Mouse (Mus musculus) cerebellum, postnatal 4 days (tissue): ENCODE measurements around the gene Stoml3.

Source experiments
- DNase-seq, 2 experiments: peaks; one replicate each; pipeline ENCODE4 v3.0.0; 2022; ENCODE audit warnings: low spot score in 2 of 2, mixed read lengths in 1 of 2

The Stoml3 gene

DNA sequence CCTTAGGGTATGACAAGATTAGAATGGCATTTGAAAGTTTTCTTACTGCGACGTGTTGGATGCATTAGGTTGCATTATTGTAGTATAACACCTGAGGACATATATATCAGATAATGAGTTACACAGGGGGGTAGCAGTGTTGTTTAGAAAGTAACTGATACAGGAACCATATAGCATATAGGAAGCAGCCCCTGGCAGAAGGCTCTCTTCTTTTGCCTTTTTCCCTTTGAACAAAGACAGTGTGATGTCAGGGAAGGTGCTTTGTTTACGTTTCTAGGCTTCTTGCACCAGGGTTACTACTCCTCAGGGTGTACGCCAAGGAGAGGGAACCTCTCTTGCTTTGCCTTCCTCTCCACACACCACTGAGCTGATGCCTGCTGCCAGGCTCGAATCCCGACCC, at the start of gene Stoml3:
Stoml3 (plus strand) TSS at position 301 of the 400 bp plus-strand sequence.
- no peak for DNase-seq

DNA sequence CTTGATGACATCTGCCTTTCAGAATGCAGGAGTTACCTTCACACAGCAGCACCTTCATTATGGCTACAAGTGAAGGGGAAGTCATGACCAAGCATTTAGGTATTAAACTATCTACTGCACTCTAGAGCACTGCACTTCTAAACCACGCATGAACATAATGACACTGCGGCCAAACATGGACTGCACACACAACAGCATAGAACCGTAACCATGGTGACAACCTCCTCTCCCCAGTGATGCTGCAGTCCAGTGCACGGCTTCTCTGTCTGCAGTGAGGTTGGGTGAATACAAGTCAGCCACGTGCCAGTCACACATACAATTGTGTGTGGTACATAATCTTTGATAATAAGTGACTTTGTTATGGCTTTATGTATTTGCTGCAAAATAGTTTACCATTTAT, 42.9 kb upstream of the Stoml3 start:
- no peak for DNase-seq

DNA sequence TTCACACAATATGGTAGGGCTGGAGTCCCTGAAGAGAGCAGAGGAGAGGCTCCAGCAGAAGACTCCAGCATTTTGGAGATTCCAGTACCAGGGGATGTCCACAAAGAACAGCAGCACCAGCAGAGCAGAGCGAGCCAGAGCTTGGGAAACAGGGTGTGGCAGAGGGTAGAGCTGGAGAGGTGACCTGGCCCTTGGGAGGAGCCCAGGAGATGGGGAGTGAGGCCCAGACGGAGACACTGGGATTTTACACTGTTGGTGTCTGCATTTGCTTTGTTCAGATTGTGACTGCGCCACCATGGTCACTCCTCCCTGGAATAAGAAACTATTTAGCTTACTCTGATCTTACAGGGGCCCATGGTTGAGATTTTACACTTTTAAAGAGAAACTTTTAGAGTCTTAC, 41.7 kb upstream of the Stoml3 start:
- DNase-seq = no peak

DNA sequence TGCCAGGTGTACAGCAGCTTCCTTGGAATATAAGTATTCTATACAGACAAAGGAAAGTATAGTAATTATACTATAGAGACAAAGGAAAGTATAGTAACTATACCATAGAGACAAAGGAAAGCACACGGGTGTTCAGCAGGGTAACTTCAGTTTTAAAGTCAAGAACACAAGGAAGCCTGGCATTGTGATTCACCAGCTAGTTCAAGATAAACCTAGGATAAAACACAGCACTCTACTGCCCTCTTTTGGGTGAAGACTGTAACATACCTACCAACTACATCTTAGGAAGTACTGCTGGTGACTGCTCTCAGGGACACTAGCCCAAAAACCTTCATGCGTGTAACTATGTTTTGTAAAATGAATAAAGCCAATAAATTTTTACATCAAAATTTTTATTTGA, 40.2 kb upstream of the Stoml3 start:
- peak in 1 of 2 experiments; percentile 27 for DNase-seq

DNA sequence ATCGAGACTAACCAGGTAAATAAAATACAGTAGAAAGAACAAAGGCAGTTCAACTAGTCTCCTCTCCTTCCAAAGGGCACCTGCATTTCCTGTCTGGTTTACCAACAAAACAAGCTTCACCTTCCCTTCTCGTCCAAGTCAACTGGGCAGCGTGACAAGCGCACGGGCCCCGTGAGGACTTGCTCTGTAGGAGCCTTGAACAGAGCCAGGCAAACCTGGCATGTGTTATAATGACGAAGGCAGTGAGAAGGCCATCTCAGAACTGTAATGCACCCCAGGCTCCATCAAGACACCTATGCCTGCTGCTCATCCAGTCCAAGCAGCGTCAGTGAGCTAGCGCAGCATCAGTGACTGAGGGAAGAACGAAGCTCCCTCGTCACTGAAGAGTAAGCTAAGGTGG, 37.8 kb upstream of the Stoml3 start:
- DNase-seq = no peak

DNA sequence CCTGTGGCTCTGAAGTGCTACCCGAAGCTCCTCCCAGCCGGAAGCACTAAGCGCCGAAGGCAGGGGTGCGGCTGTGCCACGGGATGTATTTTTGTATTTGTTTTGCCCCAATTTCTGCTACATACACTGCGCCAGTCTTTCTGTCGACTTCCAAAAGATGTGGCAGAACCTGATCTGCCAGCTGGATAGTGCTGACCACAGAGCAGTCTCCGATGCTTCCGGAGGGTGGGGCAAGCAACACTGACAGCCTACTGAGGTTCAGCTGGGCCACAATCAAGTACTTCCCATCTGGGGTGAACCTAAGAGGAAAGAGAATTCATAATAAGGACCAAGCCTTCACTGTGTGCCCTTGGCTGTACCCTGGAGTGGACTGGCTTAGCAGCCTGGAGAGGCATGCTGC, 36.1 kb upstream of the Stoml3 start:
- DNase-seq = no peak

DNA sequence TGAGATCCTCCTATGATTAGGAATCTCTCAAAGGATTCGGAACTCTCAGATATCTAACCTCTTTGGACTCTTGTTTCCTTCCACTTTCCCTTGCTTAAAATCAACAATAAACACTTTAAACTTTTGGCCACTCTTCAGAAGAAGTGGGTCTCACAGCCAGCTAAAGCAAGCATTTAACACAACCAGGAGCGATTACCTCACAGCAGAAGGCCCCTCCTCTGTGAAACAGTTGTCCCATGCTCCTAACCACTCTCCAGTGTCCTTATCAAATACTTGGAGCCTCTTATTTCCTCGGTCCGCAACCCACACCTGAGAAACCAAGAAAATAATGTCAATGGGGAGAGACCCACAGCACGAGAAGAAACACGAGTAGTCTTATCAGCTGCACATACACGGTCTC, 35.1 kb upstream of the Stoml3 start:
- no peak for DNase-seq

DNA sequence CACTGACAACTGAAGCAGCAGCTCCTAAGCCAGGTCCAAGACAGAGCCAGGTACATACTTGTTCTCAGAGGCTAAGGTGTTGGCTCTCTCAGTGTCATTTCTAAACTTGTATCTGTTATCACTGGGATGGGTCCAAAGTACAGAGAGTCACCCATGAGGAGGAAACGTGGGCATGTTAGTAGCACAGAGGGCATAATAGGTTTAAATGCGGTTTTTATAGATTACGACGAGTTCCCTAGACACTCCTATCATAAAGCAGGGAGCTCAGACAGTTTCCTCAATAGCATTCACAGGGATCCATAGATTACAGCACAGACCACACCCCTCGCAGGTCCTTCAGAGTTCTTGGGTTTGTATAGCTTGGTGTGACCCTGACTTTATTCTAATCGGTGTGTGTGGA, 34.4 kb upstream of the Stoml3 start:
- no peak for DNase-seq

DNA sequence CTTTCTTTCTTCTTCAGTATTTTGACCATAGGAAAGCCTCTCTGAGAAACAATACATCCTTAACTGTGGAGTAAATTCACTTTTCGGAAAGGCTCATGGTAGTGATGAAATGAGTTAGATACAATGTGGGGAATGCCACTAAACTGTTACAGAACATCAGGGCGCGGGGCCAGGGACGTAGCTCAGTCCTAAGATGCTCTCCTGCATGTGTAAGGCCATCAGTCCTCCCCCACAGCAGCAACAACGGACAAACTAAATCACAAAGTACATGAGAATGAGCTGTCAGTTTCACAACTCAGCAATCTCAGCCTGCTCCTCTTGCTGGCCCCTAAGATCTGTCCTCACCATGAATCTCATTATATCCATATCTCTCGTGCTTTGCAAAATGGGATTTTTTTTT, 33.9 kb upstream of the Stoml3 start:
- no peak for DNase-seq

DNA sequence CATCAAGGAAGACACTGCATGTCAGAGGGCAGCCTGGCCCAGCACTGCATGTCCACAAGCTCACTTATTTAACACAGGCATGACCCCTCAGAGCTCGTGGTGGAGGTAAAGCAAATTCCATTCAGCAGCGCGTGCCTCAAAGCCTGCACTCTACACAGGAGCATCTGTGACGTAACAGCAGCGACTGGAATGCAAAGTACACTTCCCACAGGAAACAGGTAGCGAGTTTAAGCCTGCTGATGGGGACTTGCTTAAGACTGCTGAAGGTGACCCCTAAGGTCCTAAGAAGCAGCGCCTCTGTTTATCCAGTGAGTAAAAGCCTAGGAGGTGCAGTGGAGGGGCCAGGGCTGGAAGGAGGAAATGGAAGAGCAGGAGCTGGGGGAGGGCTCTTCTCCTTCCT, 33.5 kb upstream of the Stoml3 start:
- no peak for DNase-seq

DNA sequence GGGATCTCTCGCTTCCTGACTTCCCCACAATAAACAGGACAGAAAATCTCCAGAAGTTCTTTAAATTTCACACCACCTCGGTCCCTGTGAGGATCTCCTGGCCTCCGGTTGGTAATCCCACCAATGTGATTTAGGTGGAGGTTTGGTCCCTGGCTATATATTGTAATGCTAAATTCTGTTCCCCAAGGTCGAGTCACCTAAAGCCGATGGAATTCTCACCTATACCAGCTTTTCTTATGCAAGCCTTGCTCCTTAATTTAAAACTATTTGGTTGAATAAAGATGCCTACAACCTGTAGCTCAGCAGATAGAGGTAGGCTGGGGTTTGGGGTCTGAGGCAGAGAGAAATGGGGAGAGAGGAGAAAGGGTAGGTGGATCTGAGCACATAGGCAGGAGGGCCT, 30.7 kb upstream of the Stoml3 start:
- no peak for DNase-seq

DNA sequence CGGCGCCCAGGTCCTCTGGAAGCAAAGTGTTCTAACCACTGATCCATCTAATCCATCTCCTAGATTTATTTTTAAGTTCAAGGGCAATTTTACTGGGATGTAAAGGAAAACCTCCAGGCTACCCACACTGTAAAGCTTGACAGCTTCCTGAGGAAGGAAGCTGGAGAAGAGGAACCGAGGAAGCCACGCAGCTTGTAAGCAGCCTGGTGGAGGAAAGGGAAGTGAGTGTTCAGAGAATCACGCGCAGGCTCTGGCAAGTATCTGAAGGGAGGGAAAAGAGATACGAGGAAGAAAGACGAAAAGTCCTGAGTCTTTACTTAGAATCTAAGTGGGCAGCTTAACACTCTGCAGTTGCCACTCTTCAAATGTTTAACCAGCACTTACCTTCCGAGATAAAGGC, 28.3 kb upstream of the Stoml3 start:
- no peak for DNase-seq

DNA sequence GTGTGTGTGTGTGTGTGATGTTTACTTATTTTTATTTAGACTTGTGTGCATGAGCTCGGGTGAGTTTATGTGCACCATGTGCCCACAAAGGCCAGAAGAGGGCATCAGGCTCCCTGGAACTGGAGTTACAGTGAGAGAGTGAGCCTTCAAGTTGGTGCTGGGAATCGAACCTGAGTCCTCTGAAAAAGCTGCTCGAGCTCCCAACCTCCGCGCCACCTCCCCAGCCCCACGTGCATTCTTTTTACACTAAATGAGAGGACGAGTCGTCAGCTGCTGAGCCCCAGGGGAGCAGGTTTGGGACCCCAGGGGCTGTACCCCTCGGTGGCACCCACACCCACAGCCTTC, 25.8 kb upstream of the Stoml3 start:
- no peak for DNase-seq

DNA sequence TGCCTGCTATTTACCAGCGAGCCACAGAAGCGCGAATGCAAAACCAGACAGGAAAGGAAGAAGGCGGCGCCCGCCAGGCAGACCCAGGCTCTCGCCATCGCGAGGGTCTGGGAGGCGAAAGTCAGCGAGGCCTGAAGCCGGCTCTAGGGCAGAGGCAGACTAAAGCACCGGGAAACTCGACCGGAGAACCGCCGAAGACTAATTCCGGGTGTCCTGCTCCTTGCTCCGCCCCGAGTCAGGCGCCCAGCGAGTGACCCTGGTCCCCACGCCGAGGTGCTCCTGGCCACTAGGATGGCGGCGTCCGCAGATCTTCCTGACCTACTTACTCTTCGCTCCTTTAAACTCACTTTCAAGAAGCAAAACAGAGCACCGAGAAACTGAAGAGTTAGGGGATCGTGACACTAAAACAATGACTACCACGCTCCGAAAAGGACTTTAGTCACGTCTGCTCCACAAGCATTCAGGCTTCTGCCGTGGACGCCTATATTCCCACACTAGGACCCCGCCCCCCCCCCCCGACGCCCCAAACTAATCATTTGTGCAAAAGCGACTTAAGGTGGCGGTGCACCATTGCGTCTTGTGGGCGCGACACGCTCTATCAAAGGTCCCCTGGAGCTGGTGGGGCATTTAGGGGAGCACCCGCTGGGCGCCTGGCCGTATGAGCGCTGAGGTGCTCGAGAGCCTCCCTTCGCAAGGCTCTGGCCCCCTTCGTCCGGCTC, 25.2 kb upstream of the Stoml3 start, which contains the start of the genes Nhlrc3 and Proser1:
Nhlrc3 (minus strand) TSS at position 287 of the 719 bp plus-strand sequence.
Proser1 (plus strand) TSS at position 621 of the 719 bp plus-strand sequence.
- peak; percentile 87 to 90 for DNase-seq

DNA sequence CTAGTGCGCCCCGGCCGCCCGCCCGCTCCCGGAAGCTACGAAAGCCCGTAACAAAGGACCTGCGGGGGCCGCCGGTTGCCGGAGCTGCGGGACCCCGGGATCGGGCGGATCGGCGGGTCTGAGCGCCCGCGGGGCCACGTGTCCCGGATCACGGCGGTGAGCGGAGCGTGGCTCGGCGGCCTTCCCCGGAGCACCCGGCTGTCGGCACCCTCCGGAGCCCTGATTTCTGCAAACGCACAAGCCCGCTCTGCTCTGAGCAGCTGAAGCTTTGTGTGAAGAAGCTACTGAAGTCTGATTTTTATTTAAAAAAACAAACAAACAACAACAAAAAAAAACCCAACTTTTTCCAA, 24.7 kb upstream of the Stoml3 start:
- DNase-seq = no peak

DNA sequence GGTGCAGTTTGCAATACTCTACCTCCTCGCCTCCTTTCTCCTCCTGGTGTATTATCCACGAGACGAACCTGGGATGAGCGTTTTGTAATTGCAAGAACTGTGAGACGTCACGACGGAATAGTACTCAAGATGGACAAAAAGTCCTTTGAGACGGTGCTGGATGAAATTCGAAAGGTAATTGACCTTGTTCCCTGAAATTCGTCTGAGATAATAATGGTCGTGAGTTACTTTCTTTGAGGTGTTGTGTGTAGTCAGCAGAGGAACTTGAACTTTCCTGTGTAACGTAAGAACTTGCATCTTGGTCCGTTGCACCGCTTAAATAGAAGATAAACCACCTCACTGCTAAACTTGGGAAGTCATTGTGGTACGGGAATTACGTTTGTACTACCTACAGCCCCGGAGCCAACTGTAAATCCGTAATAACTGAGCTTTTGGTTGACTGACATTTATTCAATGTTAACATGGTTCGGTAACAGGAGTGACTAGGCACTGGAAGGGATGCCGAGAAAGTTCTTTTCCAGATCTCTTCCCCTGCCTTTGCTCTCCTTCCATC, 24.2 kb upstream of the Stoml3 start:
- no peak for DNase-seq

DNA sequence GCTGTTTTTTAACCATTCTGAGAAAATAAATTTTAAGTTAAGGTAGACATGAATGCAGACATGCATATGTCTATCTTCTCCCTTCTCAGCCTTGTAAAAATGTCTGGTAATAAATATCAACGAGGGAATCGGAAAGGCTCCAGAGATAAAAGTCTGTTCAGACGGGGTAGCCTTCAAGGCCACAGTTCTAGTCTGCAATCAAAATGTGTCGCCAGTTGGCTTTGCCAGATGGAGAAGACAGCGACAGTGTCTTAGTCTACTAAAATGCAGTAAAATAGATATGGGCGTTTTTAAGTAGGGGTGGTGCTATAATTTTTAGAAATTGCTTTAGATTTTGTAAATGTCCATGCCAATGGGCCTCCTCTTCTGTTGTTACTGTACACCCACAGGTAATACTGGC, 23.1 kb upstream of the Stoml3 start:
- DNase-seq = no peak

DNA sequence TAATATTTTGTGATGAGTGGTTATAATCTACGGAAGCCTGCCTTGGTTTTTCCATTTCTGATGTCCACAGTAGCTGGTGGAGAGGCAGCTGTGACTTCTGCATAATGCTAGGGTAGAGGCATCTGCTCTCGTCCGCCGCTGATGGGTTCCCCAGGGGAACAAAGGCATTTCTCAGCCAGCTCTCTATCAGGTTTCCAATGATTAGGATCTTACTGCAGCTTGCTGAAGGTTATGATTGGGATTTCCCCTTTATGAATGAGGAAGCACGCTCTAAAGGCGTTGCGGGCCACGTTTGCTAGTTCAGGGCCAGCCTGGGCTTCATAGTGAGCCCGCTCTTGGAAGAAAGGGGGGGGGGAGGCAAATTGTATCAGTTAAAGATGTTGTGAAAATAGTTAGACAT, 22.0 kb upstream of the Stoml3 start:
- DNase-seq = no peak

DNA sequence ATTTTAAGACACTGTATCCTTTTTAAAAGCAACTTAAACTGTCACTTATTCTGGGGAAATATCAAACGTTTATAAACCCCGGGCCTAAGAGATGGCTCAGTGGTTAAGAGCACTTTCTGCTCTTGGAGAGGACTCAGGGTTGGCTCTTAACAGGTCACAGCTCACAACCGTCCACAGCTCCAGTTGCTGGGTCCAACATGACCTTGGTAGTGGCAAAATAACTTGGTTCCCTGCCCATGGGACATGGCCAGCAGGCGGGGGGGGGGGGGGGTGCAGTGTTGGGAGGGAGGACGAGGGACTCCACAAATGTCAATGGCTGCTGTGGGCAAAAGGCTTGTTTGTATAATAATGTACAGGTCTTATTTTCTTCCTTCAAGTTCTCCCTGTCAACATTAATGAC, 21.1 kb upstream of the Stoml3 start:
- no peak for DNase-seq

DNA sequence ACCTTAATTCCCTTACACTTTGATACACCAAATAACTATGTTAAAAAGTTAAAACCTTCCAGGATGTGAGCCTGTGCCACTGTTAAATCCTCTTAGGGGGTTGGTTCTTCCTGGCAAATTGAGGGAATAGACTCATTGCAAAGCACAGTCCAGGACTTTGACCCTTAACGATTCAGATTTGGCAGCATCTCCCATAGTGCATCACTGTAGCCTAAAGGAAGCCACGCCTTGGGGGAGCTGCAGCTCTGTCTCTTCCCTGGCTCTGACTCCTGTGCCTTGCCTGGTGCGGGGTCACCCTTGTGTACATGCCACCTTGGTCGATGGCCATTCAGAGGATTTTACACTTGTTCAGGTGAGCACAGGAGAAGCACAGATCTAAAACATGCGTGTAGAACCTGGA, 18.8 kb upstream of the Stoml3 start:
- DNase-seq = no peak

DNA sequence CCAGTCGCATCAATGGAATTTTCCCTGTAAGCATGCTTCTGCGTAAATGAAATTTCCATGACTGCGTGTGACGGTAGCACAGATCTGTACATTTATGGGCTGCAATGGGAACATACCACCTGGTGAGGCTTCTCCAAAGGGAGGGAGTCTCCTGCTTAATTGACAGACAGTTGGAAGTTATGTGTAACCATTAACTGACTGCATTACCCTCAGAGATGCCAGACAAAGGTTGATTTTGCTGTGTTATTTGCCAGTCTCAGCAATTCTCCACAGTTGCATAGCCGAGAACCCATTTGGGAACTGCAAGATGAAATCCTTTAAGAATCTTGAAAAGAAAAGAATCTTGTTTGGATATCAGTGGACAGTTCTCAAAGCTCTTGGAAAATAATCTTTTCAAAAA, 16.4 kb upstream of the Stoml3 start:
- no peak for DNase-seq

DNA sequence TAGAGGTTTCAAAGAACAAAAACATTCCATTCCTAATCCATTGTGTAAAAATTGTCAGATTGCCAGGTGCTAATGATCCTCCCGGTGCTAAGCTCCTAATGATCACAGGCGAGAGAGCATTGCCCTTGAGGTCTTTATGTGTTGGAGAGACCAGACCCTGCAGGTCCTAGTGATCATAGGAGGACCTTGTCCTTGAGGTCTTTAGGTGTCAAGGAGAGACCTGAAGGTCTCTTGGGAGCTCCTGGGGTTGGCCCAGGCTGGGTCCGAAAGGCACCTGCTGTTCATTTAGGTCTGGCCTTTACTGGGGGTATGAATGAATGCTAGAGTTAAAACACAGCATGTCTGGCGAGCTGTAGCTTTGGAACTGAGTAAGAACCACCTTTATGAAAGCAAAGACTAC, 14.3 kb upstream of the Stoml3 start:
- no peak for DNase-seq

DNA sequence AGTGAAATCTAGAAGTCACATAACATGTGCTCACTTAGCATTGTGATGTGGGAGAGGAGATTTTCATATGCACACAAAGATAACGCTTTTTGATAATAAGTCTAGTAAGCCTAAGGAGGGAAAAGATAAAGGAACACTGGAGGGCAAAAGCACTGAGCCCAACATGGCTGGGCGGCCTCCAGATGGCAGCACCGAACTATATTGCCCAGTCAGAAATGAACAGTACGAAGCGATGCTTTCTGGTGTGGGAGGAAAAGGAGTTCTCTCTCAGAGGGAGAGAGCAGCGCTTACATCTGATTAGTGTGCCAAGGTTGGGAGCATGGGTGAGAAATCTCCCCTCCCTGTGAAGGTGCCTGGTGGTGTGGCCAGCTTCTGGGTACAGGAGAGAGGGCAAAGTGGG, 12.6 kb upstream of the Stoml3 start:
- DNase-seq = peak in 1 of 2 experiments; percentile 61

DNA sequence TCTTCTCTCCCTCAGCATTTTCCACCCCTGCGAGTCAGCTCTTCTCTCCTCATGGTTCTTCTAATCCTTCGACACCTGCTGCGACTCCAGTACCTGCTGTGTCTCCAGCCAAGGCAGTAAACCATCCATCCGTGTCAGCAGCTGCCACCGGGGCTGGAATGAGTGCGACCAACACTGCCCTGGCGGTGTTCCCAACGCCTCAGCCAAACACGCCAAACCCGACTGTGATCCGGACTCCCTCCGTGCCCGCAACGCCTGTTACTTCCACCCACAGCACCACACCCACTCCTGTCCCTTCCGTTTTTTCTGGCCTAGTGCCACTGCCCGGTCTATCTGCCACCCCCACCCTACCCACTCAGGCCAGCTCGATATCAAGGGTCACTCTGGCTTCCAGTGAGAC, 11.0 kb upstream of the Stoml3 start:
- peak in 1 of 2 experiments; percentile 55 for DNase-seq
